Mouse (Mus musculus) frontal cortex, adult (tissue): ENCODE data around the gene Ing1.
"Not testable (repeated sequence)": the region's sequence is repeated elsewhere in the genome, so short reads cannot be mapped to it uniquely, and the experiment has no call there.

Experiments
- ATAC-seq: cut with Nextera tagmentation; 2 replicates; pipeline ENCODE4 v1.9.2; 2017; ENCODE audit warnings: mild to moderate bottlenecking, moderate library complexity, mixed read lengths; ENCODE audit not compliant: low TSS enrichment

Gene Ing1

DNA sequence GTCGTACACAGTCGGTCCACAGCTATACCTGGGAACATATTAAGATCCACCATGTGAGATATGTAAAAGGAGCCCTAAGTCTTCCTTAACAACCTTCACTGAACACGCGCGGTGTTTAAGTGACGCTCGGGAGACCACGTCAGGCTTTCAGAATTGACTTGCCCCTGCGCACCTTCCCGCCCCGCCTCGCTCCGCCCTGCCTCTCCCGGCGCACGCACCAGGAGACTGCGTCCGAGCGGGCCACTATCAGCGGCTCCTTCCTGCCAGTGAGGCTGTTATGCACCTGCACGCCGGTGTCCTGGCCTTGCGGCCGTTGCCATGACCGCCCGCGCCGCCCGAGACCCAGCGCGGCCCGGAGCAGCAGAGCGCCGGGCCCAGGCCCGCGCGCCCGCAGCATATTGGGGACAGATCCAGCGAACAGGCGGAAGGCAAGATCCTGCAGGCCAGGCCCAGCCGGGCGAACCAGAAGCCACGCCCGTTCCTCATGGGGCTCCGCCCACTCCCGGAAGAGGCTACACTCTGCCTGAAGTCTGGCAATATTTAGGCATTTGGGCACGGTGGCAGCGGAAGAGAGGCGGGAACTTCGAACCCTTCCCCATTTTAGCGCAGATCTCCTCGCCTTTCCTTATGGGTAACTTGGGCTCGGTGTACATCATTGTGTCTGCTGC lies 5.0 kb upstream of the Ing1 start, which contains the start of gene Cars2:
Gene Cars2 (minus strand): TSS at position 503 of the 668 bp plus-strand sequence.
- peak; percentile 75 for ATAC-seq

DNA sequence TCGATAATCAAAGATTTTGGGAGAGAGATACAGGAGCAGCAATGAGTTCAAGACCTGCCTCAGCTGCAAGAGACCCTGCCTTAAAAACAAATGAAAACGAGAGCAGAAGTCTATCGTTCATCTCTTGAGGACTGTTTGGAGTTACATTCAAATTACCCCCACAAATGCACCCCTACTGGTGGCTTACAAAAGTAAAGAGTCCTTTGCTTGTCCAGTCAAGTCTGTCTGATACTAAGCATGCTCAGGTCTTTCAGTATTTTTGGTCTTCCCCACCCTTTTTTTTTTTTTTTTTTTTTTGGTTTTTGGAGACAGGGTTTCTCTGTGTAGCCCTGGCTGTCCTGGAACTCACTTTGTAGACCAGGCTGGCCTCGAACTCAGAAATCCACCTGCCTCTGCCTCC lies 3.9 kb upstream of the Ing1 start:
- not testable (repeated sequence) for ATAC-seq

DNA sequence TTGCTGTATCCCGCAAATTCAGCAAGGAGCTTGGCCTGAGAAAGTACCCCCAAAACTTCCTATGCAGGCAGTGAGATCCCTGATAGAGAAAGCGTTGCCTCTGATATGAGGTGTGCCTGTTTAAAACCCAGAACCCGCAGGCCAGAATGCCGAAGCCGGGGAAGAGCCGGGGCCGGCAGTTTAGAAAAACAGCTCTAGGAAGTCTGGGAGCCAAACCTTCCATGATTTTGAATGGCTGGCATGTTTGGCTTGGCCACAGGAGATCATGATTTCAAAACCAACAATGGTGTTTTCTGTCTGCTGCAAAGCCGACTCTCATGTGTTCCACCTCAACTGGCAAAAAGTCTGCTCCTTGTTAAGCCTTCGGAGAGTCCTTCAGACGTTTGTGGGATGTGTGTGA lies 3.0 kb upstream of the Ing1 start:
- no peak for ATAC-seq

DNA sequence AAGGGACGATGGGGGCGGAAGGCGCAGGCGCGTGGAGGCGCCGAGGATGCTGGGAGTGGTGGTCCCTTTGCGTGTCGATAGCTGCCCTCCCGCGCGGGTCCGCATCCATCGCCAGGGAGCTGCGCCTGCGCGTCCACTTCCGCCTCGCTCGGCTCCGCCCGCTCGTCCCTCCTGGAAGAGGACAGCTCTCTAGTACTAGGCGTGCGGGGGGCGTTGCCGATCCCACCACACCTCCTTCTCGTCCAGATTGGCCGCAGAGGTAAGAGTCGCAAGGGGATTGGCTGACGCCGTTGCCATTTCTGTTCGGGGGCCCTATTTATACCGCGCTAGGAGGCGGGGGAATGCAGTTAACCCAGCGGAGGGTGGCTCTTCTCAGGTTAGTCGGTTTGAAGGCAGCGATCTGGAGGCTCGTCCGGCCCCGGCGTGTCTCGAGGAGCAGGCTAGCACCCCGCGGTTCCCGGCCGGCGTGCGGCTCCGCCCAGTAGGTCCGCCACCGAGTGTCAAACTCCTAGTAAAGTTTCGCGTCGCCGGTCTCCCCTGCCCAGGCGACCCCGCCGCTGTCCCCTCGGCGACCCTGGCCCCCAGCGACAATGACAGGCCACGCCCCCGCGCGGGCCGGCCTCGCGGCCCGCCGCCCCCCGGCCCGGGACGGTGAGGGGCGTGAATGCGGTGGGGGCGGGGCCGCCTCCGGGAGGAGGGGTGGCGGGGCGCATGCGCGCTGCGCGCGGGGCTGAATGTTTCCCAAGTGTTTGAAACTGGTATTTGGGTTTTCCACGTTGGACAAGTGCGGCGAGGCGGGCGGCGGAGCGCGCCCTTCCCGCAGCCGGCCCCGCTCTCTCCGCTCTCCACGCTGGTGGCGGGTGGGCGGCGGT lies 585 bp downstream of the Ing1 start:
- peak; percentile 69 for ATAC-seq

DNA sequence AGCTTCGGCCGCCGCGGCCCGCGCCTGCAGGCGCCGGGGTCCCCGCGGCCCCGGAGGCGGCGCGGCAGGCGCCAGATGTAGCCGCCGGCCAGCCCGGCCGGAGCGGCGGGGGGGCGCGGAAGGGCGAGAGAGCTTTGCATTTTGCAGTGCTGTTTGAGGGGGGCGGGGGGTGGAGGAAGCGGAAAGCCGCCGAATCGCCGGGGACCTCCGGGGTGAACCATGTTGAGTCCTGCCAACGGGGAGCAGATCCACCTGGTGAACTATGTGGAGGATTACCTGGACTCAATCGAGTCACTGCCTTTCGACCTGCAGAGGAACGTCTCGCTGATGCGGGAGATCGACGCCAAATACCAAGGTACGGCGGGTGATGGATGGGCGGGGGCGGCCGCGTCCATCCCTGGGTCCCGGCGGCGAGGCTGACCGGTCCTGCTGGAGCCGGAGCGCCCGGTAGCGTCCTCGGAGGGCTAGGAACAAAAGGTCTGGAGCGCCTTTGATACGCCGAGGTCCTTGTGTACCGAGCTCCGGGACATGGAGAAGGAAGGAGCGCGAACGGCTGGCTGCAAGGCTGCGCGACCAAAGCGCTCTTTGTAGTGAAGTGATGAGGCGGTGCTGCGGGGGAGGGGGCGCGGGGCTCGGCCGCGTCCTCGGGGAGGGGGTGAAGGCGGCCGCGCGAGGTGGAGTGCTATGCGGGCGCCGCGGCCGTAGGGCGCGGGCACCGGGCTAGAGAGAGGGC lies 1.5 kb downstream of the Ing1 start:
- ATAC-seq: no peak

DNA sequence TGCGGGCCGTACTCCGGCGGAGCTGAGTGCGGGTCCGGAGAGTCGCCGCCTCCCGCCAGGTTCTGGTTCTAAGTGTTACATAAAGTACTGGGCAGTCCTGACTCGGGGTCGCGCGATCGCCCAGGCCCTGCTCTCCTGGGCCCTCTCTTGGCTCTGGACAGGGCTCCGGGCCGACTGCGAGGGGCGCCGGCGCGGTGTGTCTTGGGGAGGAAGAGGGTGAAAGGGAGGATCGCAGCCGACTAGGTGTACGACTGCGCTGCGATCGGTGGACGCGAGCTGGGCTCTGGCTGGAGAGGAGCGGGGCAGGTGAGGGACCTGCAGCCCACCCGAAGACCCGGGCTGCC lies 2.0 kb downstream of the Ing1 start:
- ATAC-seq: no peak

DNA sequence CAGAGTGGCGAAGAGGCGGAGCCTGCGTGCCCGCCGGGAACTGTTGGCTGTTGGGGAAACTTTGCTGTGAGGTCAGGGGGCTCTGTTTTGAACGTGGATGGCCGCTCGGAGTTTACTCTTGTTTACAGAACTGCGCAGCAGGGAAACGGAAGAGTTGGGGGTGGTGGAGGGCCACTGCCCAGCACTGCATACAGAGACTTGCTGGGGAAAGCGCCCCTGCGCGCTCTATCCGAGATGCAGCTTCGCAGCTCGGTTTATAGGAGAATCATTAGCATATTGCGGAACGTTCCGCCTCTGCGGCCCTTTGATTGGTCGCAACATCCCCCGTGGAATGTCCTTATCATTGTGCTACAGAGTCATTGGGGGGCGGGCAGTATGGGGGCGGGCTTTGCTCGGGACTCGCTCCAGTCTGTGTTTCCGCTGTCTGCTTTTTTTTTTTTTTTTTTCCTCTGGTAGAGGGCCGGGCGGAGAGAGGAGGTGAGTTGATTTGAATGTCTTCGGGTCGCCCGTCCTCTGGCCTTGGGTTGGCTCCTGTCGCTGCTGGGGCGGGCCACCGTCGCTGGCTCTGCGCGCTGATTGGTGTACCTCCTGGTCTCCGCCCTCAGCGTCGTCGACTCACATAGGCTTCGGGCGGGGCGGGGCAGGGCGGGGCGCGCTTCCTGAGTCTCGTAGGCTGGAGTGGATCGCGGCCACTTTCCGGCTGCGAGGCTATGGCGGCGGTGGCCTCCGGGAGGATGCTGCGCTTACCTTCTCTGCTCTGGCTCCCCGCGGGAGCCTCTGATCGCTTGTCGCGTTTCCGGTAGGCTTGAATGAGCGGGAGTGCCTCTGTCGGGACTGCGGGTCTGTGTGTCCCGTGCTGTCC lies 2.6 kb downstream of the Ing1 start:
- ATAC-seq: peak; percentile 64

DNA sequence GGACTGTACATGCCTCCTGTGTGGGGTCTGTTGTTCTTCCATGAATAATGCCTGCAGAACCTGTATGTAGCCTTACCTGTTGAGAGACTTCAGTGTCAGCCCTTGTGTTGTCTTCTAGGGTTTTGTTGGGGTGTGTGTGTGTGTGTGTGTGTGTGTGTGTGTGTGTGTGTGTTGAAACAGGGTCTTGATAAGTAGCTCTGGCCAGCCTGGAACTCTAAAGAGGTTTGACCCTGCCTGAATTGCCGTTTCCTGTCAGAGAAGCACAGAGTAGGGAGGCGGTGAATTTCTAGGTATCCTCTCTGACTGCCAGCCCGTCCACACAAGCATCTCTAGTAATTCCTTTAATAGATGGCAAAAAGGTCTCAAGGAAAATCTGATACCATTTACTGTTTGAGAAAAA lies 4.1 kb downstream of the Ing1 start:
- no peak for ATAC-seq

DNA sequence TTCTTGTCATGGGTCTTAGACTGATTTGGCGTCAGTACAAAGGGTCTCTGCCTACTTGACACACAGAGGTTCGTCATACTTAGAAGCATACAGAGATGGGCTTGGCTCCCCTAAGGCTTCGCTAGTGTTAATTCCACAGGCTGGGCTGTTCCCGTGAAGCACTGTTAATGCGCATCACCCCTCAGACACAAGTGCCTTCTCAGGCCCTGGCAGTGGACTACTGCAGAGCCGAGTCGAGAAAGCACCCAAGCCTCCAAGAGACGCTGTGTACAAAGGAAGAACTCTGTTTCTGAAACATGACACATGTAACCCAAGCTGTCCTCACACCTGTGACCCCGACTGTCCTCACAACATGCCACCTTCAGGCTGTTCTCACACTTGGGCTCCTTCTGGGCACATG lies 4.8 kb downstream of the Ing1 start:
- ATAC-seq: no peak

DNA sequence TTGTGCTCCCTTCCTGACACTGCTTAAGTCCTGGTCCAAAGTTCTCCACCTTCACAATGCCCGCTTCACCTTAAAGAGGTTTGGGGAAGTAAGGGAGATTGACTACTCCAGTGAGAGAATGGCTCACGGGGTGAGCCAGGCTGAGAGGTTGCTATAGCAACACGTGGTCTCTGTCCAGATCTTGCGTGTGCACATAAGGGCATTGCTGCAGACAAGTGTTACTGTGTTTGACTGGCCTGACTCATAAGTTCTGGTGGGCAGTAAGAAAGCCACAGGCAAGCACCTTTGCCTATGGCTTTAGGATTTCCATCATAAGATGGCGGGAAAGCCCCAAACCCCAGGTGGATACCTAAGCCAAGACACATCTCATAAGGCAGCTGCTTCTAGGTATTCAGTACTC lies 8.9 kb downstream of the Ing1 start:
- no peak for ATAC-seq

DNA sequence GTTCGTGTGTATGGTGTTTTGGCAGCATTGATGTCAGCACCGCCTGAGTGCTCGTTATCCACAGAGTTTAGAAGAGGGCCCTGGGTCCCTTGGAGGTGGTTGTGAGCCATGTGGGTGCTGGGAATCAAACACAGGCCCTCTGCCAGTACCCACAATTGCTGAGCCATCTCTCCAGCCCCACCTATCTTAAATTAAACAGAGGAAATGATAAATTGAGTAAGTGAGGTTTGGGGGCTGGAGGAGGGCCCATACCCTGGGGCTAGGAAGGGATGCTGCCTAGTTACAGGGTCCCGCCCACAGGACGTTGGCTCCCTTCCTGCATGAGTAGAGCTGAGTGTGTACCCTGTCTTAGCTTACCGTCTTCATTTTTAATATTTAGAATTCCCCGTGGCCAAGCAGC lies 9.3 kb downstream of the Ing1 start:
- no peak for ATAC-seq

DNA sequence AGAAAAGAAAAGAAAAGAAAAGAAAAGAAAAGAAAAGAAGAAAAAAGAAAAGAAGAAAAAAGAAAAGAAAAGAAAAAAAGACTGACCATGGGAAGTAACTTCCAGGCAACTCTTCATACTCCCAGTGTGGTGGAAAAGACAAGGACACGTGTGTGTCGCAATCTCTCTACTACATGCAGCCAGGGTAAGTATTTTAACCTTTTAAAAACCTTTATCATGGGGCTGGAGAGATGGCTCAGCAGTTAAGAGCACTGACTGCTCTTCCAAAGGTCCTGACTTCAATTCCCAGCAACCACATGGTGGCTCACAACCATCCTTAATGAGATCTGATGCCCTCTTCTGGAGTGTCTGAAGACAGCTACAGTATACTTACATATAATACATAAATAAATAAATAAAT lies 12.8 kb downstream of the Ing1 start:
- not testable (repeated sequence) for ATAC-seq

DNA sequence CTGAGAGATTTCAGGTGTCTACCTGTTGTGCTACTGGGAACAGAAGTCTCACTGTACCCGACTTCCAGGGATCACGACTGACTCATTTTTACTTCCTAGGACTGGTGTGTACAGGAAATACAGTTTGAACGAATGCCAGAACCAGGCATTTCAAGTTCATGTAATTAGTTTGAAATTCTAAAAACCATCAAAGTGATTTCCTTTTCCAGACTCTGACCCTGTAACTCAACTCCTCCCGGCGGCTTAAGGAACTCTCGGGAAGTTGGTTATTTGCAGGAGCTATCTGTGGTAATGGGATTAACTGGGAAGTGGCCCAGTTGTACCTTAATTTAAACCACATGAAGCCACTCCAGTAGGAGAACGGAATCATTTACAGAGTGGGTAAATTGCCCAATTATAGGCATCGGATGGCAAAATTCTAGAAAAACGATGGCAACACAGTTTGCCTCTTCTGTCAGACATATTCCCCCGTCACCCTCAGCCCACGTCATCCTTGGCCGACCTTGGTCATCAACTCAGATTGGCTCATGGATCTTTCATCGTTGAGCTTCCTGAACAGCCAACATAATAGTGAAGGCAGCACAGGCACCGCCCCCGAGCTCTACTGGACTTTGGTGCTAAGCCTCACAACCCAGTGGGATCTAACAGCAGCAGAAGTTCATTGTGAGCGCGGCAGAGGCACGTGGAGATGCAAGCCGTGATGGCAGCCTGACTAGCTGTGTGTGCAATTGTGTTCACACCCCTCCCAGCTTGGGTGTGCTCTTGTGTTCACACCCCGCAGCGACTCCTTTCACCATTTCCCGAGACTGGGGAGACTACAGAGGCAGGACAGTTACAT lies 14.1 kb downstream of the Ing1 start:
- no peak for ATAC-seq

DNA sequence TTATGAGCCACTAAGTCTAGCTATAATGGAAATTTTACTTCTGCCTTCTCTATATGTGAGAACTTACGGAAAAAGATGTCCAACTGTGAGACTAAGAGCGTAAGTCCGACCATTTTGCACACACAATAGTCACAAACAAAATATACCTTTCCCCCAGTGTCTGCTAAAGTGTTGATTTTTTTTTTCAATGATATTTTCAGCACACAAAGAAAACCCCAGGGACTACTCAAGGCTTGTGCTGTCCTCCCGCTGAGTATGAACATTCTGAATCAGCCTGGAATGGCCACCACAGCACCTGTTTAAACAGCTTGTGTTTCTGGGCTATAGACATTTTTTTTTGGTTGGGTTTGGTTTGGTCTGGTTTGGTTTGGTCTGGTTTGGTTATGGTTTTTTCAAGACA lies 15.4 kb downstream of the Ing1 start:
- no peak for ATAC-seq

DNA sequence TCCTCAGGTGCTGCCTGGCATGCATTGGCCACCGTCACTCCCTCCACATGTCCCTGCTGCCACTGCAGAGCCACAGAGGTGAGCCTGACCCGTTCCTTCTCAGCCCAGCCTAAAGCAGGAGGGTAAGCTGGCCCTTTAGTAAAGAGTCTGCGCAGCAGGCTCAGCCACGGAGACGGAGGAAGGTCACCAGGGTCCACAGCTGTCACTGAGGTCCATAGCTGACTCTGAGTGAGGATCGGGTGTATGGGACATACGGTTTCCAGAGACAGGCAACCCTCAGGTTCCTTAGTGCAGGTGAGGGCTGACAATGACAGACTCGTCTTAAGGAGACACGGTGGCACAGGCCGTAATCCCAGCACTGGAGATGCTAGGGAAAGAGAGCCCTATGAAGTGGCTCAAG lies 16.6 kb downstream of the Ing1 start:
- ATAC-seq: no peak

DNA sequence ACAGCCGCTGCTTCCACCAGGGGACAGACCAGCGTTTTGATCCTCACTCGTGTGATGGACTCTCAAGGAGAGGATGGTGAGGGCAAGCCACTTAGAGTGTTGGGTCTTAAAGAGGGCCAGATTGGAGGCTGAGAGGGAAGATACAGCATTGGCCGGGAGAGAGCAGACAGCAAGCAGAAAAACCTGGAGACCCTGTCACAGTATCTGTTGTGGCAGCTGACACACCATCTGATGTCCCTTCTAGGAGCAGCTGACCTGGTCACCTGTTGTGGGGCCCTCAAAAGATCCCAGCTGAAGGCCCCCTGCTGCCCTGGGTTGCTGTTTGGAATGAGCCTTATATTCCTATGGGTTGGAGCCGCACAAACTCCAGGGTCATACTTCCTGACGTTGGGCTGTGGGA lies 17.1 kb downstream of the Ing1 start:
- no peak for ATAC-seq

DNA sequence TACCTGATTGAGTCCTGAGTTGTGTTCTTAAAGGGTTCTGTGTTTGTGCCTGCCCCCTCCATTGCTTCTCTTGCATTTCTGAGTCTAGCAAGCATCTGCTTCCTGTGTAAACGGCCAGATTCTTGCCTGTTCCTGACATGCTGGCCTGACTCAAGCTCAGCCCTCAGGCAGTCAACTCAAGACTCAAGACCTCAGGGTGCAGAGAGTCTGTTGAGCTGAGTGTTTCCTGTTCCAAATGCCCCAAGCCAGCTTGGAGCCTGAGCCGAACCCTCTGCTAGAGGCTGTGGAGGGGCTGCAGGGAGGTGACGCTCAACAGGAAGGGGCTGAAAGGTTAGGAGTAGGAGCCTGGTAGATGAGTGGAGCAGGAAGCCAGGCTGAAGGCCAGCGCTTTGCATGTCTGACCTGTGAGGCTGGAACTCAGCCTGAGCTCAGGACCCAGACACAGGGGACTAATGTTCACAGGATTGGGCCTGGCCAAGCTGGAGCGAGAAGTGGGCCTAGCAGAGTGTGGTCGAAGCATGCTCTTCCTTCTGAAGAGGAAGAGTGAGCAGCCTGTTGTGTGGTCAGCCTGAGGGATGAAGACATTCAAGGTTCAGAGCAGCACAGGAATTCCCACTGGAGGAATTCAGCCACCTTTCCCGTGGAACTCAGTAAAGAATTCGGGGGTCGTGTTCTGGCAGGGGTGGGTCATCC lies 19.7 kb downstream of the Ing1 start:
- ATAC-seq: no peak

DNA sequence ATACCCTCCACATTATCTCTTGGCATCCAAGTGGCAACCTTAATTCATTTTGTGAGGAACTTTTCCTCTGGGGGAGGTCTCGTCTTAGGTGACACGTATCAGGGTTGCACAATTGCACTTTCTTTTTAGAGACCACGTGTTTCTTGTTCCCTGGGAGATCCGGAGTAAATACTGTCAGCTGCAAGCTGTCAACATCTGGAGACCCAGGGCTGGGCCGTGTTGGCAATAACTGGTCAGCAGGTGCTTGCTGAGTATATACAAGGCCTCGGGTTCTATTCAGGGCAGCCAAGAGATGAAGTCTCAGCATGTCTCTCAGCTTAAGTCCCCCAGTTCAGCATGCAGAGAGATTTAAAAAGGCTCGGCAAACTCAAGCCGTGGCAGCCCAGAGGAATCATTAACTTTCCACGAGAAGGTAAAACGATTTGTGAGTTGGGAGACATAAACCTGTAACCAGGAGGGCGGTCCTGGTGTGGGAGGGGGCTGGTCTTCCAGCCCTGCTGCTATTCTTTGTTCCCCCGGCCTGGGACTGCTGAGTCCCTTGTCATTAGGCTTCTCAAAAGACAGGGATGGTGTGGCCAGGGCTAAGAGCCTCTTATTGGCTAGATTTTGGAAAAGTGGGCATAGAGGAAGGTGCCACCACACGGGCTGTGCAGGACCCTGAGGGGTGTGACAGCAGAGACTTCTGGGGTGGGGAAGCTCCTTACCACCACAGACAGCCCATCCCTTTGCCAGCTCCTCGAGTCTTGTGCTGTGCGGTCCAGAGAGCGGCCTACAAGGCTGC lies 20.4 kb downstream of the Ing1 start:
- no peak for ATAC-seq
